Mouse (Mus musculus) spleen, postnatal 10 days (tissue): ENCODE measurements at regions not wholly inside any gene's neighbourhood (a gene's known extent, or its start where the extent isn't known, plus 50 kb on each side); places are given as distances from the start of the nearest gene placed in this dataset.

ENCODE experiments used
- DNase-seq, 2 experiments: peaks; one replicate each; pipeline ENCODE4 v3.0.0; 2021 to 2022; ENCODE audit warnings: low spot score in 2 of 2

GRCm38 (mm10) chr12:94749747-94750515 lies 942.1 kb upstream of the Flrt2 start:
- no peak for DNase-seq

- DNase-seq: no peak
Observed at GRCm38 (mm10) chr12:94755754-94756153, 936.3 kb upstream of the Flrt2 start.

- no peak for DNase-seq
Observed at GRCm38 (mm10) chr12:94795913-94796615, 896.0 kb upstream of the Flrt2 start.

GRCm38 (mm10) chr12:94804692-94805091 lies 887.3 kb upstream of the Flrt2 start:
- DNase-seq: no peak

- DNase-seq: no peak
Observed at GRCm38 (mm10) chr12:94831400-94831799, 860.6 kb upstream of the Flrt2 start.

- DNase-seq: no peak
Observed at GRCm38 (mm10) chr12:94862720-94863119, 829.3 kb upstream of the Flrt2 start.

- DNase-seq: no peak
Observed at GRCm38 (mm10) chr12:94910816-94911215, 781.2 kb upstream of the Flrt2 start.

- no peak for DNase-seq
Observed at GRCm38 (mm10) chr12:94943067-94943466, 749.0 kb upstream of the Flrt2 start.
